Mouse (Mus musculus) liver, adult 2 months (tissue): ENCODE results near the gene Bach2.

Source experiments
- CTCF ChIP-seq: fragments of 200-500 bp; IDR thresholded peaks from 2 replicates; pipeline ENCODE4 v1.5.1; 2011; ENCODE audit warnings: low read depth, low read length, control low read depth
- POLR2A ChIP-seq: fragments of 200-500 bp; IDR thresholded peaks from 2 replicates; pipeline ENCODE4 v1.6.1; 2011; ENCODE audit warnings: low read length, control low read depth; ENCODE audit not compliant: insufficient read depth; ENCODE audit errors: extremely low read depth

- TF ChIP-seq CTCF, result no peak
- no peak for TF ChIP-seq POLR2A
Observed at GRCm38 (mm10) chr4:32363488-32363984, 124.9 kb downstream of the Bach2 start.
